13 mouse cellular contexts compared by ENCODE assay signal in genomic region chr10:39392900-39393483, GRCm38 (mm10).
"Had no signal": no experiment of that assay in that cellular context is flagged by ENCODE, and none has a peak within 500 bp of the region (broad histone marks: within the 10 kb centered on the region; RNA-seq: fewer than 3 reads in every experiment).

No protein-coding gene starts in this region.

- H3K4me2 ChIP-seq: limb, embryonic 12.5 days; liver, embryonic 13.5 days; midbrain, embryonic 13.5 days; neural tube, embryonic 15.5 days had no signal

- H3K27me3 ChIP-seq: limb, embryonic 12.5 days; liver, embryonic 13.5 days; midbrain, embryonic 13.5 days; neural tube, embryonic 15.5 days had no signal

- H3K4me3 ChIP-seq: limb, embryonic 12.5 days; liver, embryonic 13.5 days; midbrain, embryonic 13.5 days; neural tube, embryonic 15.5 days had no signal

- H3K4me1 ChIP-seq: limb, embryonic 12.5 days had no signal

- H3K27ac ChIP-seq: kidney, postnatal 0 days; limb, embryonic 12.5 days; liver, embryonic 13.5 days; midbrain, embryonic 13.5 days; neural tube, embryonic 15.5 days had no signal

- H3K9ac ChIP-seq: limb, embryonic 12.5 days; liver, embryonic 13.5 days; liver, postnatal 0 days; midbrain, embryonic 13.5 days; neural tube, embryonic 15.5 days had no signal

- ATAC-seq: liver, postnatal 0 days; midbrain, embryonic 13.5 days had no signal

- DNase-seq: kidney, adult 8-10 months; kidney, postnatal 36 days; layer of hippocampus, adult 9-11 months; liver; liver, embryonic 13.5 days; liver, postnatal 0 days; right cerebral cortex, adult 18-20 months; right cerebral cortex, postnatal 25 days; thymus, postnatal 36 days had no signal

- H3K9me3 ChIP-seq: midbrain, embryonic 13.5 days; neural tube, embryonic 15.5 days had no signal
